Mouse (Mus musculus) midbrain, embryonic 10.5 days (tissue): Measurements from ENCODE around the gene Cysltr2. TPM values are rescaled to one million over a fixed set of nuclear protein-coding genes. Genes with fewer than 3 reads are reported as not detected.

ENCODE experiments used
- DNase-seq: peaks from one replicate; pipeline ENCODE4 v3.0.0-alpha.2; 2017; ENCODE audit warnings: low spot score
- H3K27ac ChIP-seq: fragments of 300-500 bp; sonication (generic); replicated peaks from 2 replicates; pipeline ENCODE4 v1.5.1; 2016; ENCODE audit warnings: mild to moderate bottlenecking
- H3K27me3 ChIP-seq: fragments of 300-500 bp; sonication (generic); 2 replicates; pipeline ENCODE4 v1.6.1; 2016; ENCODE audit warnings: low read depth, mild to moderate bottlenecking; ENCODE audit not compliant: poor library complexity, severe bottlenecking
- H3K36me3 ChIP-seq: fragments of 300-500 bp; sonication (generic); 2 replicates; pipeline ENCODE4 v1.6.1; 2016; ENCODE audit warnings: mild to moderate bottlenecking, moderate library complexity
- H3K4me1 ChIP-seq: fragments of 300-500 bp; sonication (generic); 2 replicates; pipeline ENCODE4 v1.6.1; 2016
- H3K4me3 ChIP-seq: fragments of 300-500 bp; sonication (generic); 2 replicates; pipeline ENCODE4 v1.5.1; 2016; ENCODE audit warnings: mild to moderate bottlenecking, moderate library complexity
- H3K9me3 ChIP-seq: fragments of 300-500 bp; sonication (generic); replicated peaks from 2 replicates; pipeline ENCODE4 v1.6.1; 2016; ENCODE audit warnings: mild to moderate bottlenecking
- WGBS: fragments of 180-500 bp; shearing (Covaris S2); methylation state at CpG from one replicate; pipeline ENCODE4 v1.1.7; 2016; 5-methylcytosine and 5-hydroxymethylcytosine counted together
- polyA plus RNA-seq: library from polyadenylated mRNA; unstranded; fragments of >200 nt; fragmentation: Nextera tagmentation; extraction: Ambion mirVana; gene quantifications from 2 replicates; pipeline ENCODE4 v1.2.1, GENCODE M21; 2016

Gene Cysltr2
- not detected in 2 replicates for polyA plus RNA-seq

GRCm38 (mm10) chr14:73048937-73049336 is at the start of gene Cysltr2:
TSS of gene Cysltr2 (minus strand) at chr14:73049114.
- H3K27me3 ChIP-seq: no peaks in the 10 kb centered on the region
- H3K9me3 ChIP-seq: no peaks in the 10 kb centered on the region
- 70% methylated on average over 6 of the region's 6 CpGs for WGBS
- no peak within 1 kb of the TSS for H3K27ac ChIP-seq
- H3K4me3 ChIP-seq: no peak within 1 kb of the TSS
- no peak for DNase-seq
- no peaks in the 10 kb centered on the region for H3K36me3 ChIP-seq
- H3K4me1 ChIP-seq: no peaks in the 10 kb centered on the region

GRCm38 (mm10) chr14:73094802-73095550 is 46.1 kb upstream of the Cysltr2 start:
- peaks cover 4% of the 10 kb centered on the region; the same call in 1 of the 2 replicates for H3K27me3 ChIP-seq
- H3K27ac ChIP-seq: no peak overlapping the region
- H3K4me3 ChIP-seq: no peak overlapping the region
- WGBS: 86% methylated on average over 13 of the region's 13 CpGs
- DNase-seq: no peak
- no peaks in the 10 kb centered on the region for H3K4me1 ChIP-seq
- H3K36me3 ChIP-seq: no peaks in the 10 kb centered on the region
- H3K9me3 ChIP-seq: no peaks in the 10 kb centered on the region

- no peaks in the 10 kb centered on the region for H3K9me3 ChIP-seq
- 92% methylated on average over 3 of the region's 3 CpGs for WGBS
- H3K27me3 ChIP-seq: no peaks in the 10 kb centered on the region
- H3K4me1 ChIP-seq: no peaks in the 10 kb centered on the region
- no peak for DNase-seq
- no peak overlapping the region for H3K27ac ChIP-seq
- no peak overlapping the region for H3K4me3 ChIP-seq
- H3K36me3 ChIP-seq: no peaks in the 10 kb centered on the region
Observed at GRCm38 (mm10) chr14:73092871-73093270, 44.0 kb upstream of the Cysltr2 start.

- 91% methylated on average over 1 of the region's 1 CpGs for WGBS
- no peak overlapping the region for H3K4me3 ChIP-seq
Observed at GRCm38 (mm10) chr14:73088224-73088623, 39.3 kb upstream of the Cysltr2 start.

GRCm38 (mm10) chr14:73087746-73088145 is 38.8 kb upstream of the Cysltr2 start:
- H3K4me3 ChIP-seq: no peak overlapping the region
- no peaks in the 10 kb centered on the region for H3K4me1 ChIP-seq
- DNase-seq: no peak
- H3K36me3 ChIP-seq: no peaks in the 10 kb centered on the region
- 86% methylated on average over 5 of the region's 5 CpGs for WGBS
- H3K27me3 ChIP-seq: no peaks in the 10 kb centered on the region
- no peaks in the 10 kb centered on the region for H3K9me3 ChIP-seq
- no peak overlapping the region for H3K27ac ChIP-seq

More at GRCm38 (mm10) chr14:73088224-73088623, 39.3 kb upstream of the Cysltr2 start:
- no peak for DNase-seq
- no peaks in the 10 kb centered on the region for H3K36me3 ChIP-seq
- H3K4me1 ChIP-seq: no peaks in the 10 kb centered on the region
- H3K9me3 ChIP-seq: no peaks in the 10 kb centered on the region
- H3K27me3 ChIP-seq: no peaks in the 10 kb centered on the region
- no peak overlapping the region for H3K27ac ChIP-seq

- DNase-seq: no peak
- Histone ChIP-seq H3K4me1 (no peaks in the 10 kb centered on the region), H3K9me3 (no peaks in the 10 kb centered on the region), H3K36me3 (no peaks in the 10 kb centered on the region), H3K27me3 (no peaks in the 10 kb centered on the region), H3K27ac (no peak overlapping the region), H3K4me3 (no peak overlapping the region)
- 88% methylated on average over 5 of the region's 5 CpGs for WGBS
Observed at GRCm38 (mm10) chr14:73087247-73087646, 38.3 kb upstream of the Cysltr2 start.

GRCm38 (mm10) chr14:73086425-73086824 is 37.5 kb upstream of the Cysltr2 start:
- Histone ChIP-seq H3K27me3 (no peaks in the 10 kb centered on the region), H3K9me3 (no peaks in the 10 kb centered on the region), H3K36me3 (no peaks in the 10 kb centered on the region), H3K27ac (no peak overlapping the region), H3K4me1 (no peaks in the 10 kb centered on the region), H3K4me3 (no peak overlapping the region)
- WGBS: 60% methylated on average over 3 of the region's 3 CpGs
- DNase-seq: no peak

GRCm38 (mm10) chr14:73083563-73083962 is 34.6 kb upstream of the Cysltr2 start:
- H3K27me3 ChIP-seq: no peaks in the 10 kb centered on the region
- H3K4me1 ChIP-seq: no peaks in the 10 kb centered on the region
- H3K9me3 ChIP-seq: no peaks in the 10 kb centered on the region
- WGBS: 85% methylated on average over 2 of the region's 2 CpGs
- H3K4me3 ChIP-seq: no peak overlapping the region
- no peaks in the 10 kb centered on the region for H3K36me3 ChIP-seq
- no peak for DNase-seq
- H3K27ac ChIP-seq: no peak overlapping the region

- DNase-seq: no peak
- H3K27ac ChIP-seq: no peak overlapping the region
- 88% methylated on average over 7 of the region's 7 CpGs for WGBS
Observed at GRCm38 (mm10) chr14:73064460-73064859, 15.5 kb upstream of the Cysltr2 start.

GRCm38 (mm10) chr14:73058755-73059154 is 9.8 kb upstream of the Cysltr2 start:
- Histone ChIP-seq H3K4me3 (no peak overlapping the region), H3K27ac (no peak overlapping the region), H3K4me1 (no peaks in the 10 kb centered on the region), H3K36me3 (no peaks in the 10 kb centered on the region), H3K27me3 (no peaks in the 10 kb centered on the region), H3K9me3 (no peaks in the 10 kb centered on the region)
- no peak for DNase-seq
- 83% methylated on average over 2 of the region's 2 CpGs for WGBS

More at GRCm38 (mm10) chr14:73064460-73064859, 15.5 kb upstream of the Cysltr2 start:
- Histone ChIP-seq H3K4me3 (no peak overlapping the region), H3K9me3 (no peaks in the 10 kb centered on the region), H3K36me3 (no peaks in the 10 kb centered on the region), H3K27me3 (no peaks in the 10 kb centered on the region), H3K4me1 (no peaks in the 10 kb centered on the region)

GRCm38 (mm10) chr14:73057764-73058163 is 8.8 kb upstream of the Cysltr2 start:
- Histone ChIP-seq H3K27me3 (no peaks in the 10 kb centered on the region), H3K4me3 (no peak overlapping the region), H3K9me3 (no peaks in the 10 kb centered on the region), H3K27ac (no peak overlapping the region), H3K4me1 (no peaks in the 10 kb centered on the region), H3K36me3 (no peaks in the 10 kb centered on the region)
- DNase-seq: no peak
- 80% methylated on average over 10 of the region's 10 CpGs for WGBS

GRCm38 (mm10) chr14:73056813-73057212 is 7.9 kb upstream of the Cysltr2 start:
- DNase-seq: no peak
- Histone ChIP-seq H3K4me1 (no peaks in the 10 kb centered on the region), H3K27me3 (no peaks in the 10 kb centered on the region), H3K27ac (no peak overlapping the region), H3K9me3 (no peaks in the 10 kb centered on the region), H3K36me3 (no peaks in the 10 kb centered on the region), H3K4me3 (no peak overlapping the region)
- WGBS: 95% methylated on average over 6 of the region's 6 CpGs

GRCm38 (mm10) chr14:73045199-73045928 is 3.5 kb downstream of the Cysltr2 start:
- H3K27ac ChIP-seq: no peak overlapping the region
- H3K27me3 ChIP-seq: no peaks in the 10 kb centered on the region
- DNase-seq: no peak
- no peaks in the 10 kb centered on the region for H3K36me3 ChIP-seq
- 85% methylated on average over 9 of the region's 9 CpGs for WGBS
- H3K4me3 ChIP-seq: no peak overlapping the region
- H3K4me1 ChIP-seq: no peaks in the 10 kb centered on the region
- H3K9me3 ChIP-seq: no peaks in the 10 kb centered on the region
